Mouse (Mus musculus) adrenal gland, adult 10 weeks (tissue): ENCODE results near the gene Olfr198. TPM values are rescaled to one million over a fixed set of nuclear protein-coding genes. Genes with fewer than 3 reads are reported as not detected.

Experiments
- polyA plus RNA-seq: library from polyadenylated mRNA; stranded (reverse); fragments of 350-450 nt; fragmentation: Illumina TruSeq; extraction: RNeasy Lipid Tissue Mini Kit (QIAGEN cat#74804); gene quantifications from one replicate; pipeline ENCODE4 v1.2.3, GENCODE M21; 2014; ENCODE audit warnings: low read depth, low replicate concordance

The Olfr198 gene
- not detected for polyA plus RNA-seq

DNA sequence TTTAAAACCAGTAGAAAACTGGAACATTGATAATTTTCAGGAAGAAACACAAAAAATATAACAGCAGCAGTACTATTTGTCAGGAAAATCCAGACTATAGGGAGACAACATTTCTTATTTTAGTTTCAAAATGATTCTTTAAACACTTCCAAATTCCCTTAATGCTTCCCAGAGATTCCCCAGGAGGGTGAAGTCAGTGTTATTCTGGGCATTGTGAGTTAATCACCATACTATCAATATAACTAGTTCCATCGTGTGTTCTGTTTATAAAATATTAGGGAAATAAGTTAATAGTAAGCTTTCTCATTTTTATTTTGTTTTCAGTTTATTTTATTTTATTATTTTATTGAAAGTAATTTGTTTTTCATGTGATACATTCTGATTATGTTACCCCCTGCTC is at the start of gene Olfr198:
Olfr198 (minus strand) TSS at position 101 of the 400 bp plus-strand sequence.

DNA sequence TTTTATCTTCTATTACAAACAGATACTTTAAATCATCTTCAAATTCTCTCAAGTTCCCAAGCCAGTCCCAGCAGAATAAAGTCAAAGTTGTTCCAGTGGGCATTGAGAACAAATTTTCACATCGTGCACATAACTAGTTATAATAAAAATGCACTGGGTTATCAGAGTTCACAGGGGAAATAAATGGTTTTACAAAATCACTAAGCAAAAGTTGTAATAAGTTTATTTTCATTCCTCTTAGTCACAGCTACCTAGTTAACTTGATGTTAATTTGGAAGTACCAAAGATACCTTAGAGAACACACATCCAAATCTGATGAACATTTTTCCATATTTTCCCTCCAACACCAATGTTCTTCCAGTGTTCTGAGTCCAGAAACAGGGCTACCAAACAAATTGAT is 16.3 kb upstream of the Olfr198 start, which contains the start of gene Olfr199:
Olfr199 (minus strand) TSS at position 101 of the 400 bp plus-strand sequence.

DNA sequence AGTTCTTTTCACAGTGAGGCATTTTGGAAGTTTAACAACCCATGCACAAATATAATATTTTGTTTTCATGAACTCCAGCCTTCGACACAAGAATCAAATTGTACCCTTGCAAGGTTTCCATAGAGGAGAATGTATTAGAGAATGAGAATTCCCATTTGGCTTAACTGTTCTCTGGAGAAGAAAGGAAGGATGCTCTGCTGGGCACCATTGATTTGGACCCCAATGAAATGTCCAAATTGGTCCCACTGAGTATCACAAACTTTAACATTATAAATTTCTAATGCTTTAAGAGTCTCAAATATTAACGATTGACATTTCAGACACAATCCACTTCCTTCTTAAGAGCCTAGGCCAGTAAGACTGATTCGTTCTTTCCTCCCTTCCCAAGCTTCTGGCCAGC is 33.0 kb downstream of the Olfr198 start, which contains the start of gene Olfr196:
Olfr196 (minus strand) TSS at position 101 of the 400 bp plus-strand sequence.

Other genes starting within 250 kb of the Olfr198 start
- not detected for gene Olfr183, start 208.2 kb downstream of the Olfr198 start, polyA plus RNA-seq
- gene Olfr186, start 173.2 kb downstream of the Olfr198 start, polyA plus RNA-seq, result not detected
- not detected for gene Olfr187, start 163.8 kb downstream of the Olfr198 start, polyA plus RNA-seq
- gene Olfr190, start 125.5 kb downstream of the Olfr198 start, polyA plus RNA-seq, result not detected
- not detected for gene Olfr191, start 113.7 kb downstream of the Olfr198 start, polyA plus RNA-seq
- not detected for gene Olfr193, start 91.7 kb downstream of the Olfr198 start, polyA plus RNA-seq
- gene Olfr194, start 82.5 kb downstream of the Olfr198 start, polyA plus RNA-seq, result not detected
- not detected for gene Olfr195, start 56.5 kb downstream of the Olfr198 start, polyA plus RNA-seq
- gene Olfr196, start 33.1 kb downstream of the Olfr198 start, polyA plus RNA-seq, result not detected
- gene Olfr199, start 16.2 kb upstream of the Olfr198 start, polyA plus RNA-seq, result not detected
- not detected for gene Olfr201, start 69.1 kb upstream of the Olfr198 start, polyA plus RNA-seq
- not detected for gene Olfr202, start 83.3 kb upstream of the Olfr198 start, polyA plus RNA-seq
- gene Olfr203, start 95.3 kb upstream of the Olfr198 start, polyA plus RNA-seq, result not detected
- gene Olfr204, start 114.7 kb upstream of the Olfr198 start, polyA plus RNA-seq, result not detected
- not detected for gene Olfr205, start 127.6 kb upstream of the Olfr198 start, polyA plus RNA-seq
- not detected for gene Olfr206, start 145.7 kb upstream of the Olfr198 start, polyA plus RNA-seq
- not detected for gene Olfr209, start 160.5 kb upstream of the Olfr198 start, polyA plus RNA-seq
- gene Gabrr3, start 203.8 kb upstream of the Olfr198 start, polyA plus RNA-seq, result not detected